ENCODE assay signal across 9 mouse cellular contexts in genomic region chr10:77398082-77398481, GRCm38 (mm10). TPM values are rescaled to one million over a fixed set of nuclear protein-coding genes. Genes with fewer than 3 reads are reported as not detected.
DNase-seq lines count a peak whose midpoint lies in the region; ATAC-seq and TF ChIP-seq lines count a peak whose summit lies in the region.
"Had no signal": no experiment of that assay in that cellular context is flagged by ENCODE, and none has a peak within 500 bp of the region (broad histone marks: within the 10 kb centered on the region; RNA-seq: fewer than 3 reads in every experiment).

No protein-coding gene starts in this region.

- 58% methylated on average over 3 of the region's 3 CpGs for WGBS in forebrain, embryonic 11.5 days

- no peak overlapping the region for H3ac ChIP-seq in myocyte (ENCODE audit: control insufficient read depth, insufficient read length)

- intact Hi-C loops in heart, postnatal 25 days (cut with DNase I), result loop anchor here (2.0 kb wide), 1 partner anchor 19 kb away; no protein-coding TSS in a partner anchor

- no peaks in the 10 kb centered on the region for H3K27me3 ChIP-seq in myocyte (ENCODE audit: control insufficient read depth, insufficient read depth, insufficient read length)
- no peaks in the 10 kb centered on the region for H3K27me3 ChIP-seq in forebrain, embryonic 11.5 days (ENCODE audit: control insufficient read depth, insufficient read depth, low read length)
- H3K27me3 ChIP-seq: limb, embryonic 12.5 days had no signal

- no peak overlapping the region for H3K4me3 ChIP-seq in myocyte
- H3K4me3 ChIP-seq in forebrain, embryonic 11.5 days (ENCODE audit: low read depth, low read length), result no peak overlapping the region
- H3K4me3 ChIP-seq: limb, embryonic 12.5 days had no signal

- H3K27ac ChIP-seq in forebrain, embryonic 11.5 days (ENCODE audit: low read depth, low read length), result no peak overlapping the region
- H3K27ac ChIP-seq: limb, embryonic 12.5 days had no signal

- DNase-seq in layer of hippocampus, adult 9-11 months, result peak; percentile 54
- DNase-seq in layer of hippocampus, postnatal 36 days, result no peak
- DNase-seq in cerebellum, adult 8-10 months, result peak; percentile 57
- DNase-seq in heart, postnatal 25 days (ENCODE audit: low spot score), result peak; percentile 49
- no peak for DNase-seq in forebrain, embryonic 11.5 days (ENCODE audit: low spot score)
- no peak for DNase-seq in right cerebral cortex, postnatal 10 days (ENCODE audit: low spot score in 2 of 2)
- DNase-seq in ovary, adult 18-20 months (ENCODE audit: low spot score), result no peak

- H3K9me3 ChIP-seq in forebrain, embryonic 11.5 days (ENCODE audit: control insufficient read depth, low read length), result no peaks in the 10 kb centered on the region
- H3K9me3 ChIP-seq: limb, embryonic 12.5 days had no signal

- no peak overlapping the region for H3K9ac ChIP-seq in forebrain, embryonic 11.5 days (ENCODE audit: low read length)
- H3K9ac ChIP-seq: limb, embryonic 12.5 days had no signal

- ATAC-seq in forebrain, embryonic 11.5 days (replicated peaks; ENCODE audit: low FRiP score), result no peak

- no peak for TF ChIP-seq POLR2A in myocyte (IDR thresholded peaks at IDR 0.05; ENCODE audit: insufficient read length, low read depth)

- peak overlapping the region; percentile 7 for H3K4me2 ChIP-seq in myocyte (ENCODE audit: low read depth)
- no peak overlapping the region for H3K4me2 ChIP-seq in forebrain, embryonic 11.5 days (ENCODE audit: low read depth, low read length, severe bottlenecking)
- H3K4me2 ChIP-seq: limb, embryonic 12.5 days had no signal

- H3K79me2 ChIP-seq in myocyte (ENCODE audit: control insufficient read depth, insufficient read depth), result peaks cover 9% of the 10 kb centered on the region

- H3K4me1 ChIP-seq in forebrain, embryonic 11.5 days (replicated peaks; ENCODE audit: control insufficient read depth, insufficient read depth, low read length), result no peaks in the 10 kb centered on the region
- H3K4me1 ChIP-seq: limb, embryonic 12.5 days had no signal

- H3K36me3 ChIP-seq in myocyte (ENCODE audit: control insufficient read depth, insufficient read depth), result no peaks in the 10 kb centered on the region
- no peaks in the 10 kb centered on the region for H3K36me3 ChIP-seq in forebrain, embryonic 11.5 days (ENCODE audit: control insufficient read depth, insufficient read depth, low read length)
- H3K36me3 ChIP-seq: limb, embryonic 12.5 days had no signal

TF ChIP-seq in myocyte, 11 proteins besides CTCF, POLR2A, EP300 and RAD21:
- TF ChIP-seq REST (IDR thresholded peaks at IDR 0.05; ENCODE audit: insufficient read depth, insufficient read length), result no peak
- TF ChIP-seq POLR2AphosphoS2 (IDR thresholded peaks at IDR 0.05; ENCODE audit: insufficient read length, low read depth), result no peak

RNA-seq across cellular contexts. Expression of gene Adarb1, which starts 20.0 kb away (rescaled TPM):
- 100 to 1,000 TPM; 113 to 117 TPM for total RNA-seq in layer of hippocampus, postnatal 36 days (2021)
- 10 to 100 TPM; 16.7 to 19.7 TPM for total RNA-seq in heart, postnatal 25 days (2021)
- polyA plus RNA-seq in myocyte (2012; fragmentation: generic; extraction: Trizol), result 4.5 TPM
- 6.2 TPM in 2 replicates for polyA plus RNA-seq in forebrain, embryonic 11.5 days (2014; fragmentation: Nextera tagmentation; extraction: Ambion mirVana)

Comparison
In these comparisons a context has a peak if more than half of its experiments do, and no peak if none do; other contexts are left out.
1. DNase-seq: peak in layer of hippocampus, adult 9-11 months (single experiment), cerebellum, adult 8-10 months (single experiment) and heart, postnatal 25 days (single experiment); none in layer of hippocampus, postnatal 36 days (0 of 2), forebrain, embryonic 11.5 days (single experiment), right cerebral cortex, postnatal 10 days (0 of 2) and ovary, adult 18-20 months (single experiment).
2. RNA of gene Adarb1, which starts 20.0 kb away (total RNA-seq): 113 to 117 TPM in layer of hippocampus, postnatal 36 days; 16.7 to 19.7 TPM in heart, postnatal 25 days; every median in the first group is over 4 times any median in the second.